21 mouse cellular contexts compared by ENCODE assay signal in genomic region chr6:94881139-94881538, GRCm38 (mm10).
DNase-seq lines count a peak whose midpoint lies in the region; ATAC-seq and TF ChIP-seq lines count a peak whose summit lies in the region.
"Had no signal": no experiment of that assay in that cellular context is flagged by ENCODE, and none has a peak within 500 bp of the region (broad histone marks: within the 10 kb centered on the region; RNA-seq: fewer than 3 reads in every experiment).

No protein-coding gene starts in this region.

- TF ChIP-seq POLR2A in small intestine, adult 2 months (IDR thresholded peaks at IDR 0.05; ENCODE audit: low read depth, low read length): no peak

- WGBS in embryonic facial prominence, embryonic 14.5 days: 69% methylated on average over 10 of the region's 10 CpGs
- WGBS in small intestine, adult 2 months: 30% methylated on average over 10 of the region's 10 CpGs

- TF ChIP-seq CTCF in small intestine, adult 2 months (IDR thresholded peaks at IDR 0.05; ENCODE audit: extremely low read depth, insufficient read length, insufficient replicate concordance, low read depth, low read length): no peak

- no peaks in the 10 kb centered on the region for H3K36me3 ChIP-seq in embryonic facial prominence, embryonic 14.5 days (ENCODE audit: control insufficient read depth, insufficient read depth, low read length)
- no peaks in the 10 kb centered on the region for H3K36me3 ChIP-seq in small intestine, adult 2 months (ENCODE audit: control insufficient read depth, insufficient read depth, low read length)
- H3K36me3 ChIP-seq: liver, embryonic 13.5 days; midbrain, embryonic 13.5 days had no signal

- H3K9ac ChIP-seq in embryonic facial prominence, embryonic 14.5 days (ENCODE audit: low read depth, low read length): no peak overlapping the region
- H3K9ac ChIP-seq: forebrain, postnatal 0 days; liver, embryonic 13.5 days; midbrain, embryonic 13.5 days had no signal

- peak; percentile 78; the same call in 1 of the 2 replicates for ATAC-seq in embryonic facial prominence, embryonic 14.5 days (ENCODE audit: low read depth)
- ATAC-seq: activated CD4-positive, CD25-positive, alpha-beta regulatory T cell, adult 4 months; forebrain, postnatal 0 days; midbrain, embryonic 13.5 days; Patski had no signal

- H3K4me2 ChIP-seq in embryonic facial prominence, embryonic 14.5 days (ENCODE audit: low read depth, low read length): no peak overlapping the region
- H3K4me2 ChIP-seq: liver, embryonic 13.5 days; midbrain, embryonic 13.5 days had no signal

- no peaks in the 10 kb centered on the region for H3K27me3 ChIP-seq in embryonic facial prominence, embryonic 14.5 days (replicated peaks; ENCODE audit: control insufficient read depth, insufficient read depth, low read length)
- no peaks in the 10 kb centered on the region for H3K27me3 ChIP-seq in small intestine, adult 2 months (ENCODE audit: control insufficient read depth, insufficient read depth, low read length)
- H3K27me3 ChIP-seq: liver, embryonic 13.5 days; midbrain, embryonic 13.5 days; Patski had no signal

- no peaks in the 10 kb centered on the region for H3K4me1 ChIP-seq in embryonic facial prominence, embryonic 14.5 days (ENCODE audit: control insufficient read depth, insufficient read depth, low read length)
- H3K4me1 ChIP-seq in small intestine, adult 2 months (ENCODE audit: control insufficient read depth, insufficient read depth, insufficient read length, low read length): peaks cover 11% of the 10 kb centered on the region; the same call in 1 of the 2 replicates
- H3K4me1 ChIP-seq: liver, embryonic 13.5 days; midbrain, embryonic 13.5 days had no signal

- peak overlapping the region; percentile 55 for H3K27ac ChIP-seq in embryonic facial prominence, embryonic 14.5 days (replicated peaks; ENCODE audit: low read depth, low read length)
- H3K27ac ChIP-seq in small intestine, adult 2 months (ENCODE audit: insufficient read depth, low read depth, low read length): peak overlapping the region; percentile 82
- H3K27ac ChIP-seq: gastrocnemius, adult 2 months; liver, embryonic 13.5 days; macrophage; midbrain, embryonic 13.5 days had no signal

- H3K9me3 ChIP-seq in embryonic facial prominence, embryonic 14.5 days (ENCODE audit: control insufficient read depth, low read length): no peaks in the 10 kb centered on the region
- H3K9me3 ChIP-seq: liver, embryonic 13.5 days; midbrain, embryonic 13.5 days had no signal

- peak; percentile 25 to 61 for DNase-seq in lung, adult 18-20 months
- no peak for DNase-seq in lung, postnatal 10 days
- peak; percentile 80 for DNase-seq in embryonic facial prominence, embryonic 14.5 days (ENCODE audit: low spot score)
- peak; percentile 87 for DNase-seq in gonadal fat pad, adult 2 months (ENCODE audit: low read depth)
- DNase-seq in gastrocnemius, postnatal 25 days: no peak
- DNase-seq in cerebellum, postnatal 25 days: no peak
- DNase-seq: adrenal gland, postnatal 14 days; cerebellum, adult 11-12 months; cerebellum, postnatal 36 days; forebrain, postnatal 0 days; gastrocnemius, adult 2 months; heart, adult 18-20 months; liver, embryonic 13.5 days; retina, postnatal 1 day; right cerebral cortex, postnatal 4 days had no signal

- H3K4me3 ChIP-seq in embryonic facial prominence, embryonic 14.5 days (ENCODE audit: low read depth, low read length): no peak overlapping the region
- H3K4me3 ChIP-seq in small intestine, adult 2 months (ENCODE audit: low read depth, low read length): no peak overlapping the region
- H3K4me3 ChIP-seq: gastrocnemius, adult 2 months; liver, embryonic 13.5 days; midbrain, embryonic 13.5 days; myocyte had no signal

Comparison
In these comparisons a context has a peak if more than half of its experiments do, and no peak if none do; other contexts are left out.
1. DNase-seq: peak in lung, adult 18-20 months (2 of 2), embryonic facial prominence, embryonic 14.5 days (single experiment) and gonadal fat pad, adult 2 months (single experiment); none in lung, postnatal 10 days (single experiment), gastrocnemius, postnatal 25 days (single experiment) and cerebellum, postnatal 25 days (0 of 2).